Mouse (Mus musculus) ES-Bruce4 (cell line): ENCODE measurements around the gene Mapk12. TPM values are rescaled to one million over a fixed set of nuclear protein-coding genes. Genes with fewer than 3 reads are reported as not detected.
A peak's percentile ranks its signal among the peaks of the same experiment; 100 is the strongest.

ENCODE experiments used
- H3K27ac ChIP-seq: 2 replicates; pipeline ENCODE4 v1.5.1; 2012; ENCODE audit warnings: low read length, inconsistent platforms; ENCODE audit not compliant: insufficient read depth
- H3K27me3 ChIP-seq: 2 replicates; pipeline ENCODE4 v1.6.1; 2012; ENCODE audit warnings: mild to moderate bottlenecking, low read length, inconsistent platforms; ENCODE audit not compliant: control insufficient read depth, poor library complexity, insufficient read depth, severe bottlenecking
- H3K36me3 ChIP-seq: 2 replicates; pipeline ENCODE4 v1.6.1; 2012; ENCODE audit warnings: inconsistent platforms, mild to moderate bottlenecking, low read length, moderate library complexity; ENCODE audit not compliant: control insufficient read depth, poor library complexity, insufficient read depth, severe bottlenecking
- H3K4me1 ChIP-seq: one replicate; pipeline ENCODE4 v1.8.1; 2011; ENCODE audit warnings: low read length; ENCODE audit not compliant: control insufficient read depth, insufficient read depth
- H3K4me3 ChIP-seq: 2 replicates; pipeline ENCODE4 v1.5.1; 2011; ENCODE audit warnings: low read depth, mild to moderate bottlenecking, low read length
- H3K9ac ChIP-seq: 2 replicates; pipeline ENCODE4 v1.6.1; 2012; ENCODE audit warnings: low read depth, mild to moderate bottlenecking, inconsistent platforms; ENCODE audit not compliant: poor library complexity, severe bottlenecking
- H3K9me3 ChIP-seq: replicated peaks from 2 replicates; pipeline ENCODE4 v1.6.1; 2012; ENCODE audit warnings: mild to moderate bottlenecking, low read length, inconsistent platforms; ENCODE audit not compliant: control insufficient read depth, poor library complexity, insufficient read depth, severe bottlenecking
- CTCF ChIP-seq: IDR thresholded peaks from one replicate; pipeline ENCODE4 v1.8.1; 2011; ENCODE audit warnings: low read depth, low read length
- EP300 ChIP-seq: IDR thresholded peaks from 2 replicates; pipeline ENCODE4 v1.6.1; 2011; ENCODE audit warnings: low read depth, low read length; ENCODE audit not compliant: insufficient read depth
- POLR2A ChIP-seq: IDR thresholded peaks from one replicate; pipeline ENCODE4 v1.8.1; 2011; ENCODE audit warnings: low read length; ENCODE audit not compliant: insufficient read depth
- polyA plus RNA-seq: library from polyadenylated mRNA; stranded (reverse); fragments of >200 nt; gene quantifications from 2 replicates; pipeline ENCODE4 v1.2.4, GENCODE M21; 2011; ENCODE audit warnings: low read depth; ENCODE audit not compliant: missing spikeins, insufficient read depth, insufficient read length

The Mapk12 gene
- polyA plus RNA-seq, 1 experiment: 38.2 TPM

GRCm38 (mm10) chr15:89168922-89169321 is 28.4 kb upstream of the Mapk12 start:
- Histone ChIP-seq H3K4me1 (peaks cover 8% of the 10 kb centered on the region), H3K27ac (no peak overlapping the region), H3K4me3 (no peak overlapping the region), H3K9me3 (no peaks in the 10 kb centered on the region), H3K36me3 (peaks cover 29% of the 10 kb centered on the region), H3K9ac (no peak overlapping the region), H3K27me3 (no peaks in the 10 kb centered on the region)
- no peak for TF ChIP-seq EP300
- TF ChIP-seq CTCF: no peak

GRCm38 (mm10) chr15:89165478-89165877 is 25.0 kb upstream of the Mapk12 start:
- Histone ChIP-seq H3K9ac (no peak overlapping the region), H3K27me3 (no peaks in the 10 kb centered on the region), H3K4me3 (no peak overlapping the region), H3K4me1 (peaks cover 10% of the 10 kb centered on the region), H3K27ac (no peak overlapping the region), H3K9me3 (no peaks in the 10 kb centered on the region), H3K36me3 (peaks cover 54% of the 10 kb centered on the region)
- TF ChIP-seq CTCF (no peak), POLR2A (no peak), EP300 (no peak)

DNA sequence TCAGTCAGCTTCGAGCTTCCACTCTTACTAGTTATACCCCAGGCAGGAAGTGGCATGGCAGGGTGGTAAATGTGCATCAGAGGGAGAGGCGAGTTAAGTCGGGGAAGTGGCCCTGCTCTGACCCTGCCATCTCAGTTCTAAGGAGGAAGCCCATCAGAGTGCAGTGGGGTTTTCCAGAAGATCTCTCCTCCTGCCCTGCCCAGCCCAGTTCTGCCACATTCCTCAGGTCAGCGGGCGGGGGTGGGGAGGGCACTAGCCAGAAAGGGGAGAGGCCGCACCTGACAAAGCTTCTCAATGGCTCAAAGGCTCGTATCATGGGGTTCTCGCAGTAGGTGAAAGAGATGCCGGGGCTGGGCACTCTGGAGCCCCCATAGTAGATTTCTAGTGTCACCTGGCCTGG is 20.9 kb upstream of the Mapk12 start:
- Histone ChIP-seq H3K4me3 (no peak overlapping the region), H3K36me3 (peaks cover 69% of the 10 kb centered on the region), H3K4me1 (peaks cover 3% of the 10 kb centered on the region), H3K9ac (no peak overlapping the region), H3K9me3 (no peaks in the 10 kb centered on the region), H3K27me3 (no peaks in the 10 kb centered on the region), H3K27ac (no peak overlapping the region)
- TF ChIP-seq EP300: no peak
- TF ChIP-seq POLR2A: no peak
- no peak for TF ChIP-seq CTCF

- Histone ChIP-seq H3K9me3 (no peaks in the 10 kb centered on the region), H3K36me3 (peaks cover 61% of the 10 kb centered on the region), H3K4me1 (peaks cover 3% of the 10 kb centered on the region), H3K27me3 (no peaks in the 10 kb centered on the region), H3K27ac (no peak overlapping the region), H3K4me3 (no peak overlapping the region), H3K9ac (no peak overlapping the region)
- TF ChIP-seq POLR2A (no peak), EP300 (no peak), CTCF (no peak)
These were observed 18.0 kb upstream of the Mapk12 start for GRCm38 (mm10) chr15:89158516-89158915.

GRCm38 (mm10) chr15:89157954-89158353 is 17.5 kb upstream of the Mapk12 start:
- H3K36me3 ChIP-seq: peaks cover 60% of the 10 kb centered on the region
- TF ChIP-seq EP300 (peak; percentile 12; the same call in 1 of the 2 replicates), CTCF (peak; percentile 93), POLR2A (no peak)
- no peaks in the 10 kb centered on the region for H3K27me3 ChIP-seq
- H3K9ac ChIP-seq: no peak overlapping the region
- peaks cover 3% of the 10 kb centered on the region for H3K4me1 ChIP-seq
- no peak overlapping the region for H3K27ac ChIP-seq
- no peaks in the 10 kb centered on the region for H3K9me3 ChIP-seq
- H3K4me3 ChIP-seq: no peak overlapping the region

DNA sequence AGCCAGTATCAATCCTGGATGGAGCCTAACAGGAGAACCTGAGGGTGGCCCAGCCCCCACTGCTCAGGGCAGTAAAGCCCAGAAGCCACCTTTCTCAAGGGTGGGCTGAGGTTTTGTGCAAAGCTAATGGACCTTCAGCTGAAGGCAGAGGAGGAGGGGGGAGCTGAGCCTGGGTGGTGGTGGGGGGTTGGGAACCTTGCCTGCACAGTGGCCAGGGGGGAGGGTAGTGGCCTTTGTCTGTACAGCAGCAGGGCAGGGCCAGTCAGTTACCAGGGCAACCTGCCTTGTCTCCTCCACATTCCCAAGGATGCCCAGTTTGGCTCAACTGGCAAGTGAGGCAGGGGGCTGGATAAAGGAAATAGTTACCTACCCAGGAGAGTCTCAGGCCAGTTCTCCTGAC is 11.8 kb upstream of the Mapk12 start:
- Histone ChIP-seq H3K36me3 (peaks cover 24% of the 10 kb centered on the region), H3K27ac (no peak overlapping the region), H3K9ac (no peak overlapping the region), H3K27me3 (no peaks in the 10 kb centered on the region), H3K9me3 (no peaks in the 10 kb centered on the region), H3K4me3 (no peak overlapping the region), H3K4me1 (peaks cover 2% of the 10 kb centered on the region)
- TF ChIP-seq POLR2A: no peak
- TF ChIP-seq EP300: no peak
- TF ChIP-seq CTCF: no peak

GRCm38 (mm10) chr15:89150041-89150390 is 9.5 kb upstream of the Mapk12 start:
- H3K27me3 ChIP-seq: no peaks in the 10 kb centered on the region

More at GRCm38 (mm10) chr15:89150041-89150390, 9.5 kb upstream of the Mapk12 start:
- Histone ChIP-seq H3K36me3 (0 out of 2 replicates have a peak, but pooled peaks cover 2% of the 10 kb centered on the region), H3K4me3 (peak overlapping the region; percentile 53), H3K9me3 (no peaks in the 10 kb centered on the region), H3K27ac (no peak overlapping the region), H3K4me1 (peaks cover 2% of the 10 kb centered on the region), H3K9ac (peak overlapping the region; percentile 76)
- TF ChIP-seq POLR2A (no peak), EP300 (no peak), CTCF (no peak)
